Mouse (Mus musculus): Measurements from ENCODE around the gene Nf1. TPM values are rescaled to one million over a fixed set of nuclear protein-coding genes. Genes with fewer than 3 reads are reported as not detected.

The Nf1 gene
- total RNA-seq, 4 experiments from 2014 or later, result 102 to 124 (median 114) TPM

Other genes with a start within 250 kb of the Nf1 start
- 100 to 1,000 TPM; 138 to 198 (median 174) TPM for gene Ksr1, start 193.3 kb upstream of the Nf1 start, total RNA-seq (2022)
- 100 to 1,000 TPM in 2 of 4 experiments, 10 to 100 TPM in 2; 83.5 to 104 (median 100.0) TPM for gene Wsb1, start 85.0 kb upstream of the Nf1 start, total RNA-seq (2022)
- 1 to 10 TPM in 1 of 4 experiments, under 1 TPM in 2, not detected in 1; 0.48 to 1.2 (median 0.74) TPM for gene Gm9964, start 42.8 kb upstream of the Nf1 start, total RNA-seq (2022)
- 10 to 100 TPM; 80.6 to 97.9 (median 89.5) TPM for gene Omg, start 164.4 kb downstream of the Nf1 start, total RNA-seq (2022)
- 1 to 10 TPM in 3 of 4 experiments, under 1 TPM in 1; 0.68 to 3.7 (median 1.8) TPM for gene Evi2b, start 184.1 kb downstream of the Nf1 start, total RNA-seq (2022)
- under 1 TPM in 3 of 4 experiments, not detected in 1; 0.19 to 0.30 (median 0.29) TPM for gene Evi2, start 190.9 kb downstream of the Nf1 start, total RNA-seq (2022)
- 10 to 100 TPM; 32.6 to 44.4 (median 40.0) TPM for gene Evi2a, start 190.9 kb downstream of the Nf1 start, total RNA-seq (2022)

Data from layer of hippocampus, adult 8-10 months (tissue).